Mouse (Mus musculus) ovary, postnatal 10 days (tissue): ENCODE data around the gene Ttc23l.
"Not testable (repeated sequence)": the region's sequence is repeated elsewhere in the genome, so short reads cannot be mapped to it uniquely, and the experiment has no call there.

Source experiments
- DNase-seq: peaks from one replicate; pipeline ENCODE4 v3.0.0; 2022; ENCODE audit warnings: low spot score

The Ttc23l gene

DNA sequence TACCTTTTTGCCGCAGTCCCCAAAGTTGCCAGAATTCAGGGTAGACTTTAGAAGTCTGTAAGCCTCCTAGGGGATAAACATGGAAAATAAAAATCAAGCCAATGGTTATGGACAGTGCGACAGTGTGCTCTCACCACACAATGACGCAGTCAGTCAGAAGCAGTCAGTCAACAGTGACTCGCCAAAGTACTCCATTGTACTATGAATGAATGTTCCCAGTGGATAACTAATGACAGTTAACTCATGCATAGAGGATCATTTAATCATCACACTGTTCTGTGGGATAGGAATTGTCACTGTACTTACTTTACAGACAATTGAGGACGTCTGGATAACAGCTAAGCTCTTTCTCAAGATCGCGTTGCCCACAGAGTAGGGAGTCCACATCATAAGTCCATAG lies 43.3 kb downstream of the Ttc23l start:
- DNase-seq = no peak

DNA sequence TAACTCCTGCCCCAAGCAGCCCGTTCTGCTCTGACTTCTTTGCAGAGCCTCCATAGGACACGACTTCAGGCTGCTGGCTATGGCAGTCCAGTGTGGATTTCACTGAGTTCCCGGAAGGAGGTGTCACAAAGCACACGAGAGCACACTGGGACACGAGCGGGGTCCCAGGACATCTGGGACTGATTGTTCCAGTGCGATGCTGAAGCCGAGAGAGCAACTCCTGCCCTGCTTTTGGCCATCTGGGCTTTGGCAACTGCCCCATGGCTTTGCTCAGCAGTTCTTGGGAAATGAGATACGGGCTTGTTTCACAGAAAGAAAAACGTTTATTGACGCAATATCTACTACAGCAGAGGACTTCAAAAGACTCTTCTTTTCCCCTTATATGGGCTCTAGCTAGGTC lies 52.4 kb downstream of the Ttc23l start:
- DNase-seq = no peak

DNA sequence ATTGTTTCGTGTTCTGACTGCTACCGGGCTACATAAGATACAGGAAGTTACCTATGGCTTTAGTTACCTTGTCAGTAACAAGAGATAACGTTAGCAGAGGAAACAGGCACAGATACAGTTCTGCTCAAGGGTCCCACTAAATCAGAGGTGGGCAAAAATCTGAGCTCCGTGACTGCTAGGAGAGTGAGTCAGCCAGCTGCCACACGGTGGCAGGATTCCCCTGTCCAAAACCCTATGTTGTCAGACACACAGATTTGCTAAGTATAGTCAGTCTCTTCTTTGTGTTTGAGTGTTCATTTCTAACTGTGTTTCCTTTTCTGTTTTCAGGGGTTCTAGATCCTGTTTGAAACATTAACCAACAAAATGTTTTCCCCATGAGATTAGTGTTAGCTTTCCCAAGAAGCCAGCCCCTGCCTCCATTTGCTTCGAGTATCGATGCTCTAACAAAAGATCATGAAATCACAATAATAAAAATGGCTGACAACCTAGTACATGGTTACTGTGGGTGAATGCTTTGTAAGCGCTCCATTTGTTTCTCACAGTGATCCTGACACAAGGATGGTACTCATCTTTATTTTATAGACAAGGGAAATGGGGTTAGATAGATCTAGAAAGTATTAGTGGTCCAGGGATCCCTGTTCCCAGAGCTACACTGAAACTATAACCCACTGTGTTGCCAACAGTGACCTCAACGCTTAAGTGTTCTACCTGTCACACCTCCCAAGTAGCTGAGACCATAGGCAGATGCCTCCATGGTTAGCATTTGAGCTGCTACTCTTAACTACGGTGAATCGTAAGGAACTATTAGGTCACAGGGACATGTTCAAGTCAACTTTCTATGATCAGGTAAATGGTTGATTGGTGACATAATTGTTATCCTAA lies 57.4 kb downstream of the Ttc23l start:
- peak; percentile 12 for DNase-seq

DNA sequence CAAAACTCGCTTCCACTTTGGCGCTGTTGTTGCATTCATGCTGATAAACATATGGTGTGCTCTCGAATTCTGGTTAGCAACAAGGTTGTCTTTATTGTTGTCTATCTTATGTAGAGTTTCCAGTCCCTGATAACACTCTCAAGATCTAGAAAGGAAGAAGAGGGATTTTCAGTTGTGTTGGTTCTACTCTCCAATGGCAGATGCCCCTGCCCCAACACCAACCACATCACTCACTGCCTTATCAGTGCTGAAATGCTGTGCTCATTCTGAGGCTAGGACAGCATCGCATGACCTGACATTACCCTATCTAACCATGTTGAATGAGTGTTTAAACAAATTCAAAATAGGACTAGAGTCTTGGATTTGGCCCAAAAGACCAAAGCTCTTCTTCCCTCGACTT lies 58.4 kb downstream of the Ttc23l start:
- DNase-seq = no peak

DNA sequence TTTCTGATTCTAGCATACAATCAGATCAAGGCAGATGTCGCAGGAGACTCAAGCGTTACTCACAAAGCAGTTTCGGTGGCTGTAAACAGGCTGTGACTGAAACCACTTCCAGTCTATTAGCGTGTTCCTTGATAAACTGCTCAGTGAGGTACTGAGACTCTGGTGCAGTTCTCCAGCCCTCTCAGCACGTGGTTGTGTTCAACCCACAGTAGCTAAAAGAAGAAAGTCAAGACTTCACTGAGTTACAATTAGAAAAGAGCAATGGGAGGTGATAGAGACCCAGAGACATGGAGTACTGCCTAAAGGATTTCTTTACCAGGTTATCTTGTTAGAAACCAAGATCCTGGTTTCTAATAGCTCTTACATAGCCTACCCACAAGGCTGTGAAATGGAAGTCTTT lies 58.9 kb downstream of the Ttc23l start:
- DNase-seq = no peak

DNA sequence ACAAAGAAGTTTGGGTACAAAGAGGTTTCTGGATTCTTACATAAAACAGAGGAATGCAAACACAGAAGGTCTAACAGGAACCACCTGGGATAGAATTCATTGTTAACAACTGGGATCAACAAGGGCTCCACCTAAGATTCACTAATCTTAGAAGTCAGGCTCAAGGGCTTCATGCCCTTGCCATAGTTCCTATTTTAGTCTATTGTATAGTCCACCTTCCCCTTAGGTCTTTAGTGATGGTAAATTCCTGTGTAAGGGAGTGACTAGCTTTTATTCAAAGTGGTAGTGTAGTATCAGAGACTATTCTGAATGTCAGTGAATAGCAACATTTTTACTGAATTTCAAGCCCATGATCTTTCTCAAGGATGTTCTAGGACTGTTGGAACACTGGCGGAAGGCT lies 61.8 kb downstream of the Ttc23l start:
- not testable (repeated sequence) for DNase-seq

DNA sequence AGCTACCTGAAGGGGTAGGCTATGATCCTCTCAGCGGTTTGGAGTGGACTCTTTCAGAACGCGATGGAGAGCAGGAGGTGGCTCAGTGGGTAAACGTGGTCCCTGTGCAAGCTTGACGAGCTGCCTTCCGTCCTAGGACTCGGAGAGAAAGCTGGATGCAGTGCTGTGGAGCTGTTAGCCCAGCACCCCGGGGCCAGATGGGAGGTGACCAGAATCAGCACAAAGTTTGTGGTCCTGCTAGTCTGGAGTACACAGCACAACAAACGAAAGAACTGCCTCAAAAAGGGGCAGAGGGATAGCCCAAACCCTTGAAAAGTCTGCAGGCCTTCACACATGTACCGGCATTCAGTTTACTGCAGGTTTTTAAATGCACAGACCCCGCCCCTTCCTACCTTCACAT lies 62.5 kb downstream of the Ttc23l start:
- no peak for DNase-seq

DNA sequence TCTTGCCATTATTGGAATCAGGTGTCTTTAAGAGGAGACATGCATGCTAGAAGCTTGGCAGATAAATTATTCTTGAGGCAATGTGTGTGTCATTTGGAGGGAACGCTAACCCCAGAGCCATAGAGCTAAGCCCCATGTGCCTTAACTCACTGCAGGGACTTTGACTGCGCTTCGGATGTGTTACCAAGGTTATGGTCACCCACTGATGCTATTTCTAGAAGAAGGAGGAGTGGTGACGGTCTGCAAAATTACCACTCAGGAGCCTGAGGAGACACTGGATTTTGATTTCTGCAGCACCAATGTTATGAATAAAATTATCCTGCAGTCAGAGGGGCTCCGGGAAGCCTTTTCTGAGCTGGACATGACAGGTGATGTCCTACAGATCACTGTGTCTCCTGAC lies 68.4 kb downstream of the Ttc23l start:
- DNase-seq = no peak

DNA sequence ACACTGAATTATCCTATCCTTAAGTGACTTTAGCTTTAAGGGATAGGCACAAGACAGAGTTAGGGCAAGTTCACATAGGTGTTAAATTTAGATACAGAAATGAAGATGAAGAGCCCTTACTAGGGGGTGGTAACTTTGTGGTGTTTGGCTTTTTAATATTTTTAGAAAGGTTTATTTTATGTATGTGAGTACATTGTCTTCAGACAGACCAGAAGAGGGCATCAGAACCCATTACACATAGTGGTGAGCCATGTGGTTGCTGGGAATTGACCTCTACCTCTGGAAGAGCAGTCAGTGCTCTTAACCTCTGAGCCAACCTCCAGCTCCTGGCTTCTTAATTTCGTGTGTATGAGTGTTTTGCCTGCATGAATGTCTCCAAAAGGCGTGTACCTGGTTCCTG lies 71.2 kb downstream of the Ttc23l start:
- no peak for DNase-seq

DNA sequence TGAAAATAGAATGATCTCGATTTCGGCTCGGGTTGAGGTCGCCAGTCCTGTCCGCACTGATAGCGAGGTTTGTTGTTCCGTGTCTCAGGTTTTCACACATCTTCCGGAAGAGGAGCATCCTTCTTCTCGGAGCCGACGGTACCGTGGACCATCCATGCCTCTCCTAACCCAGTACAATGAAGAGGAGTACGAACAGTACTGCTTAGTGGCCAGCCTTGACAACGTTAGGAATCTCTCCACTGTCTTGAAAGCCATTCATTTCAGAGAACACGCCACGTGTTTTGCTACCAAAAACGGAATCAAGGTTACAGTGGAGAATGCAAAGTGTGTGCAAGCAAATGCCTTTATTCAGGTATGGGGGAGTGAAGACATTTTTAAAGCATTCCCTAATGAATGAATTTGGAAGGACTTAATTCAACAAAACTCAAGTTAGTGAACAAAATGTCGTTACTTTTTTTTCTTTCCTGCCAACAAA lies 72.1 kb downstream of the Ttc23l start:
- DNase-seq = no peak

DNA sequence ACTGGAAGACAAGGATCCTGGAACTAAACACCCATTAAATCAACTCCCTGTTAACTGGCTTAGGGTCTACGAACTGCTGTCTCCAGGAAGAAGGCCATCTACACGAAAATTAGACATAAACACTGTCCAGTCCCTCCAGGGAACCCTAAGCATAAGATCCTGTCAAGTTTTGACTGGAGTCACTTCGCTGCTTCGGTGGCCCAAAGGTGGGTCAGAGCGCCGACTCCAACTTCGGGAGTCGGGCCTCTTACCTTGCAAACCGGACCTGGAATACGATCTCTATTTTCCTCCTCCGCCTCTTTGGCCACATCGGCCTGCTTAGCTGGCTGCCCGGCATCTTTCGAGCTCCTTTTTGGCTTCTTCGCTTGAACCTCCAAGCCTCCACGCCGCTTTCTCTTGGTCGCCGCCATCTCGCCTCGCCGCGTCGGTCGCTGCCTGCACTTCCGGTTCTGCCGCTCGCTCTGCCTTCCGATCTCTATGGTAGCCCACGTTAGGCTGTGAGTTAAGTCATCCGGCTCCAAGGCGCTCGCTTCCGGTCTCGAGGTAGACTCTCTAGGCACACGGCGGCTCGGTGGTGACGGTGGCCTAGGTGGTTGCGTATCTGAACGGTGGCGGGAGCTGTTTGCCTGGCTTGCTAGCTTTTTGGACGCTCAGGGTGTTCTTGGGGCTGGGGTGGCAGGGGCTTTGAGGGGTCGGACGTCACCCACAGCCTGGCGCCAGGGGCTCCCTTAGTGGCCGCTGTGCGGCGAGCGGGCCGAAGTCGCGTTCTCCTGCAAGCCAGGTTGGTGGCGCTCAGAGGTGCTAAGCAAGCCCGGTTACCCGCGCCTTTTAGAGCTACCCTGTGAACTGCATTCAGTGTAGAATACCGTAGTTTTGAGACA lies 72.7 kb downstream of the Ttc23l start, which contains the start of the genes Brix1 and Rad1:
Gene Brix1, minus strand, starts transcription at position 464 of the 881 bp plus-strand sequence.
Gene Rad1, plus strand, starts transcription at position 535 of the 881 bp plus-strand sequence.
- peak; percentile 80 for DNase-seq

DNA sequence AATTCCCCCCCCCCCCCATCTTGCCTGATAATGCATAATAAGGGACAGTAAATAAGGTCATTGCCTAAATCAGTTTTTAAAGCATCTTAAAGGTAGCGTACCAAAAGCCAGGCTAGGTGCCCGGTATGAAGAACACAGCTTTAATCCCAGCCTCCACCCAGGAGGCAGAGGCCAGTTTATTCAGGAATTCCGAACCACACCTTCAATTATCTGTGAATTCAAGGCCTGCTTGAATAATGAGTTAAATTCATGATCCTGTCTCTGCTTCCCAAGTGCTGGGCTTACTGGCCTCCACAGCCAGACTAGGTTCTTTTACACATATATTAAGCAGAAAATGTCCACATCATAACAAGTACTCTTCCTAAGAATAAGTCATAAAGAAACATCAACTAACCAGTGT lies 87.5 kb downstream of the Ttc23l start:
- DNase-seq = no peak

DNA sequence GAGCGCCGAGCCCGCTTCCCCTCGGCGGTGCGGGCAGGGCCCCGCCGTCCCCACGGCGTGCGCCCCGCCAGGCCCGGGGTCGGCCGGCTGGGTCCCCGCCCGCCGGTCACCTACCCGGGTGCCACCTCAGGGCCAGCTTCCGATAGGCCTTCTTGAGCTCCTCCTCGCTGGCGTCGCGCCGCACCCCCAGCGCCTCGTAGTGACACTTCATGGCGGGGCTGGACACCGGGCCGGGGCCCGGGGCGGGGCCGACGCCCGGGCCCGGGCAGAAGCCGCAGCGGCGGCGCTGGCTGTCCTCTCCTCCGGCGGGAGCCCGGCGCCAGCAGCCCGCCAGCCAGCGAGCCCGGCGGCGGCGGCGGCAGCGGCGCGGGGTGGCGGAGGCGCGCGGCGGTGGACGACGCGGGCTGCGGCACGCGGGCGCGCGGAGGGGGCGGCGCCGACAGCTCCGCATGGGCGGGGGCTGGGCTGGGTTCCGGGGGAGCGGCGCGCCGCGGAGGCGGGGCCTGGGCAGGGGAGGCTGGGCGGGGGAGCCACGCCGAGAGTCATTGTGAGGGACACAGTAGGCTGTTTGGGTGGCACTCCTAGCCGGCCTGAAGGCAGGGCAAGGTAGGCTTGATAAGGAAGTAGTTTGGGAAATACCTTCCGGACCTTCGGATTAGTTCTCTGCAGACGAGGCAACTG lies 88.2 kb downstream of the Ttc23l start, which contains the start of gene Dnajc21:
Gene Dnajc21, minus strand, starts transcription at position 366 of the 681 bp plus-strand sequence.
- DNase-seq = peak; percentile 64

DNA sequence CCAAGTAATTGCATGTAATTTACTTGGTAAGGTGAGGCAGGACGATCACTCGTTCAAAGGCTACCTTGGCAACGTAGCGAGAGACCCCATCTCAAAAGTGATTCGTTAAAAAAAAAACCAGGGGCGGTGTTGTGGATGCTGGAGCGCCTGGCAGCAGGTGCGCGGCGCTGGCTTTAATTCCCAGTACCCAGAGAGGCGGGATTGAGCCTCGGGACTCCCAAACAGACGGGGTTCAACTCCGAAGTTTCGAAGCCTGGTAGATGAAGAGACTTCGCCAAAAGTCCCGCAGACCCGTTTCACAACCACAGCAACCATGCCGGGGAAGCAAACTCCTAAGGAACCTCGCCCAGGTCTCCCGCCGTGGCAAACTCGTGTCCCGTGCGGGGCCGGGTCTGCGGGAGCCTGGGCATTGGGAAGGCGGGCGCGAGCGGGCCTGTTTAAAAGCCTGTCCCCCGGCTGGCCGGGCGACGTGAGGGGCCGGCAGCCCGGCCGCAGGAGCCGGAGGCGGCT lies 88.8 kb downstream of the Ttc23l start:
- DNase-seq = no peak

DNA sequence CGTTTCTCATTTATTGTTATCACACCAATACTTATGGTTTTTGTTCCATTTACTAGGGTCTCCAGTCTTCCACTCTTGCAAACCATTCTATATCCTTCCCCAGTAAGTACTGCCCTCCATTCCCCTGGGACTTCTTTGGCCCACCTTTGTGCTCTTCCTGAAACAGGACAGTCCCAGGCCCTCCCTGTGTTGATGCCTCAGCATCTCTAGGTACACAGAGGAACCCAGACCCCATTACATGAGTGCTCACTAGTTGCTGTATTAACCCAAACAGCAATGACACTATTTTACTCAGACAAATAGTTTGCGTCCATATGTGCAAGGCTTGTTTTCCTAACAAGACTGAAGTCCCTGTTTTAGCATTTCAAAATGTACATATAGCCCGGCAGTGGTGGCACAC lies 89.7 kb downstream of the Ttc23l start:
- no peak for DNase-seq

DNA sequence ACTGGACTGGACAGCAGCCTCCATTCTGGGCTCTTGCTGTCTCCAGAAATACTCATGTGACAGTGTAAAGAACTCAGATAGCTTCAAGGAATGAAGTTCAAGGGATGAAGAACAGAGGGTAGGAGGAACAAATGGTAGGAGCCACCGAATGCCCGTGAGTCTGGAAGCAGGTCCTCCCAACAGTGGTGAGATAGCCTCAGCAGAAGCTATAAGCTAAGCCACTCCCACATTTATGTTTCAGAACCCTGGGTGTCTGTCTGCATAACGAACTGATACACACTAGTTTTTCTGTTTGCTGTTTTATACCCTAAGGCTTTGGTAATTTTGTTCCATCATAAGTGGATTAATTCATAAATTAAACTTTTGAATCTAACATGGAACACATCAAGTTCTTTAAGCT lies 93.8 kb downstream of the Ttc23l start:
- no peak for DNase-seq

DNA sequence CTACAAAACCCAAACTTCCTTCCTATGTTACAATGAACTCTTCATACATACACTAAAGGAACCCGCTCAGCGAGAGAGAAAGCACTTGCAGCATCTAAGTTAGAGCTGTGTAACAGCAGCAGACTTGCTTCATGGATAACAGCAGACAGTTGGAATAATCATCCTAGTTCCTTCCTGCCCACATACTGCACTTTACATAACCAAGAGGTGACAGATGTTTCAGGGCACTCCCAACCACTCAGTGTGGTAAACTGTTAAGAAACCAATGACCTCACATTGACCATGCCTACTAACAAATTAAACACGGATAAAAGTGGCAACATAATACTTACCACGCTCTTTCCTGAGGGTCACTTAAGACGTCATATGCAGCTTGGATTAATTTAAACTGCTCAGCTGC lies 94.9 kb downstream of the Ttc23l start:
- no peak for DNase-seq

DNA sequence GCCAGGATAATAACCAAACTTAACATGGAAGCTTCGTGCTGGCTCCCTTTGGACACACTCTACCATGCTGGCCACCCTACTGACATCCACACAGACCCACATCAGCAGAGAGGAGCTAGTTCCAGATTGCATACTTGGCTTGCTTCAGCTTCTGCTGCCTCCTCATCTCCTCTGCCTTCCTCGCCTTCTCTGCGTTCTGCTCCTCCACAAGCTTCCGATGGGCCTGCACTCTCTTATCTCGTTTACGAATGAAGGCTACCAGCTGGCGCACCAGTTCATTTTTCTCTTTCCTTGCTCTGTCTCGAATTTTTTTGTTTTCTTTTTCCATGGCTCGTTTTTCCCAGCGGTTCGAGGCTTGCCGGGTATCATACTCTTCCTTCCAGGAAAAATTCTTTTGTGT lies 97.5 kb downstream of the Ttc23l start:
- no peak for DNase-seq
